Mouse (Mus musculus): Measurements from ENCODE around the gene Zfp940. TPM values are rescaled to one million over a fixed set of nuclear protein-coding genes. Genes with fewer than 3 reads are reported as not detected.
"Not testable (repeated sequence)": the region's sequence is repeated elsewhere in the genome, so short reads cannot be mapped to it uniquely, and the experiment has no call there.

Zfp940 gene
- polyA plus RNA-seq (2015; fragmentation: Nextera tagmentation; extraction: Ambion mirVana), result 5.8 and 6.3 TPM in 2 replicates

- 1% methylated on average over 21 of the region's 21 CpGs for WGBS
- peaks cover 7% of the 10 kb centered on the region for H3K4me1 ChIP-seq
- H3K9ac ChIP-seq, result peak within 1 kb of the TSS; percentile 53
- H3K4me3 ChIP-seq, result peak within 1 kb of the TSS; percentile 63
- peak; percentile 92 for ATAC-seq (ENCODE audit: borderline replicate concordance, extremely low read depth, low FRiP score, low TSS enrichment)
- no peaks in the 10 kb centered on the region for H3K36me3 ChIP-seq
- H3K27ac ChIP-seq, result no peak within 1 kb of the TSS
- no peaks in the 10 kb centered on the region for H3K27me3 ChIP-seq
- no peaks in the 10 kb centered on the region for H3K9me3 ChIP-seq
- H3K4me2 ChIP-seq, result peak within 1 kb of the TSS; percentile 64
These were observed at the start of gene Zfp940 for GRCm38 (mm10) chr7:29853219-29853842. Gene Zfp940, minus strand, starts transcription at chr7:29853669.

- Histone ChIP-seq H3K9me3 (peaks cover 23% of the 10 kb centered on the region), H3K4me3 (no peak overlapping the region), H3K4me2 (no peak overlapping the region), H3K27ac (no peak overlapping the region), H3K36me3 (peaks cover 74% of the 10 kb centered on the region), H3K4me1 (no peaks in the 10 kb centered on the region), H3K9ac (no peak overlapping the region), H3K27me3 (no peaks in the 10 kb centered on the region)
- 91% methylated on average over 4 of the region's 4 CpGs for WGBS
- ATAC-seq (ENCODE audit: borderline replicate concordance, extremely low read depth, low FRiP score, low TSS enrichment), result no peak
These were observed 44.9 kb upstream of the Zfp940 start for GRCm38 (mm10) chr7:29898351-29898750.

- H3K4me3 ChIP-seq, result no peak overlapping the region
These were observed 39.3 kb upstream of the Zfp940 start for GRCm38 (mm10) chr7:29892756-29893155.

GRCm38 (mm10) chr7:29890501-29890900 is 37.0 kb upstream of the Zfp940 start:
- no peak overlapping the region for H3K9ac ChIP-seq
- peaks cover 29% of the 10 kb centered on the region for H3K9me3 ChIP-seq
- no peak for ATAC-seq (ENCODE audit: borderline replicate concordance, extremely low read depth, low FRiP score, low TSS enrichment)
- no peak overlapping the region for H3K4me3 ChIP-seq
- no peaks in the 10 kb centered on the region for H3K27me3 ChIP-seq
- no peak overlapping the region for H3K4me2 ChIP-seq
- peaks cover 53% of the 10 kb centered on the region for H3K36me3 ChIP-seq
- H3K27ac ChIP-seq, result no peak overlapping the region
- 94% methylated on average over 7 of the region's 7 CpGs for WGBS
- H3K4me1 ChIP-seq, result no peaks in the 10 kb centered on the region

More at GRCm38 (mm10) chr7:29892756-29893155, 39.3 kb upstream of the Zfp940 start:
- peaks cover 74% of the 10 kb centered on the region for H3K36me3 ChIP-seq
- no peak for ATAC-seq (ENCODE audit: borderline replicate concordance, extremely low read depth, low FRiP score, low TSS enrichment)
- H3K27ac ChIP-seq, result no peak overlapping the region
- H3K27me3 ChIP-seq, result no peaks in the 10 kb centered on the region
- H3K4me1 ChIP-seq, result no peaks in the 10 kb centered on the region
- H3K4me2 ChIP-seq, result no peak overlapping the region
- no peak overlapping the region for H3K9ac ChIP-seq
- H3K9me3 ChIP-seq, result peaks cover 24% of the 10 kb centered on the region
- 94% methylated on average over 4 of the region's 4 CpGs for WGBS

GRCm38 (mm10) chr7:29880916-29881315 is 27.4 kb upstream of the Zfp940 start:
- Histone ChIP-seq H3K9ac (no peak overlapping the region), H3K4me3 (no peak overlapping the region), H3K4me1 (no peaks in the 10 kb centered on the region), H3K27ac (no peak overlapping the region), H3K4me2 (no peak overlapping the region), H3K27me3 (no peaks in the 10 kb centered on the region), H3K9me3 (peaks cover under 1% of the 10 kb centered on the region; the same call in 1 of the 2 replicates), H3K36me3 (peaks cover 3% of the 10 kb centered on the region; the same call in 1 of the 2 replicates)
- 54% methylated on average over 7 of the region's 7 CpGs for WGBS
- ATAC-seq (ENCODE audit: borderline replicate concordance, extremely low read depth, low FRiP score, low TSS enrichment), result peak; percentile 69; the same call in 1 of the 2 replicates

GRCm38 (mm10) chr7:29880056-29880455 is 26.6 kb upstream of the Zfp940 start:
- H3K9ac ChIP-seq, result no peak overlapping the region
- no peak for ATAC-seq (ENCODE audit: borderline replicate concordance, extremely low read depth, low FRiP score, low TSS enrichment)
- peaks cover 8% of the 10 kb centered on the region for H3K9me3 ChIP-seq
- no peak overlapping the region for H3K27ac ChIP-seq
- no peak overlapping the region for H3K4me2 ChIP-seq
- no peaks in the 10 kb centered on the region for H3K27me3 ChIP-seq
- WGBS, result 73% methylated on average over 7 of the region's 7 CpGs
- no peaks in the 10 kb centered on the region for H3K4me1 ChIP-seq
- peaks cover 12% of the 10 kb centered on the region for H3K36me3 ChIP-seq
- no peak overlapping the region for H3K4me3 ChIP-seq

- 89% methylated on average over 9 of the region's 9 CpGs for WGBS
- not testable (repeated sequence) for H3K4me3 ChIP-seq
These were observed 24.1 kb upstream of the Zfp940 start for GRCm38 (mm10) chr7:29877561-29877960.

GRCm38 (mm10) chr7:29874256-29874655 is 20.8 kb upstream of the Zfp940 start:
- Histone ChIP-seq H3K27ac (no peak overlapping the region), H3K4me1 (no peaks in the 10 kb centered on the region), H3K9ac (no peak overlapping the region), H3K4me2 (no peak overlapping the region), H3K27me3 (no peaks in the 10 kb centered on the region), H3K36me3 (peaks cover 23% of the 10 kb centered on the region), H3K9me3 (peaks cover 19% of the 10 kb centered on the region), H3K4me3 (no peak overlapping the region)
- no peak for ATAC-seq (ENCODE audit: borderline replicate concordance, extremely low read depth, low FRiP score, low TSS enrichment)
- 90% methylated on average over 10 of the region's 10 CpGs for WGBS

More at GRCm38 (mm10) chr7:29877561-29877960, 24.1 kb upstream of the Zfp940 start:
- H3K4me1 ChIP-seq; H3K27me3 ChIP-seq; ATAC-seq (ENCODE audit: borderline replicate concordance, extremely low read depth, low FRiP score, low TSS enrichment); H3K27ac ChIP-seq; H3K4me2 ChIP-seq; H3K9ac ChIP-seq: not testable (repeated sequence)
- Histone ChIP-seq H3K9me3 (peaks cover 19% of the 10 kb centered on the region), H3K36me3 (peaks cover 23% of the 10 kb centered on the region)

- 84% methylated on average over 7 of the region's 7 CpGs for WGBS
- H3K9me3 ChIP-seq, result no peaks in the 10 kb centered on the region
- H3K27me3 ChIP-seq, result no peaks in the 10 kb centered on the region
- H3K36me3 ChIP-seq, result no peaks in the 10 kb centered on the region
- no peak overlapping the region for H3K27ac ChIP-seq
- H3K4me2 ChIP-seq, result no peak overlapping the region
- H3K4me1 ChIP-seq, result peaks cover 6% of the 10 kb centered on the region; the same call in 1 of the 2 replicates
- no peak for ATAC-seq (ENCODE audit: borderline replicate concordance, extremely low read depth, low FRiP score, low TSS enrichment)
- H3K4me3 ChIP-seq, result no peak overlapping the region
- H3K9ac ChIP-seq, result no peak overlapping the region
These were observed 8.2 kb upstream of the Zfp940 start for GRCm38 (mm10) chr7:29861660-29862059.

- H3K27ac ChIP-seq, result no peak within 1 kb of the TSS
- H3K36me3 ChIP-seq, result no peaks in the 10 kb centered on the region
- peak; percentile 97 for ATAC-seq (ENCODE audit: borderline replicate concordance, extremely low read depth, low FRiP score, low TSS enrichment)
- no peaks in the 10 kb centered on the region for H3K9me3 ChIP-seq
- H3K4me3 ChIP-seq, result peak within 1 kb of the TSS; percentile 68
- peak within 1 kb of the TSS; percentile 57 for H3K9ac ChIP-seq
- peak within 1 kb of the TSS; percentile 72 for H3K4me2 ChIP-seq
- 3% methylated on average over 32 of the region's 32 CpGs for WGBS
- H3K27me3 ChIP-seq, result no peaks in the 10 kb centered on the region
- peaks cover 6% of the 10 kb centered on the region; the same call in 1 of the 2 replicates for H3K4me1 ChIP-seq
These were observed 6.4 kb upstream of the Zfp940 start, which contains the start of gene Zfp420 for GRCm38 (mm10) chr7:29859532-29860517. Gene Zfp420, plus strand, starts transcription at chr7:29859979.

GRCm38 (mm10) chr7:29852831-29853218 is 644 bp downstream of the Zfp940 start:
- WGBS, result 52% methylated on average over 9 of the region's 9 CpGs
- no peak; the same call in 1 of the 2 replicates for ATAC-seq (ENCODE audit: borderline replicate concordance, extremely low read depth, low FRiP score, low TSS enrichment)
- peak overlapping the region; percentile 53 for H3K9ac ChIP-seq
- H3K27ac ChIP-seq, result no peak overlapping the region
- H3K36me3 ChIP-seq, result 0 out of 2 replicates have a peak, but pooled peaks cover 2% of the 10 kb centered on the region
- no peaks in the 10 kb centered on the region for H3K9me3 ChIP-seq
- peak overlapping the region; percentile 63 for H3K4me3 ChIP-seq
- no peaks in the 10 kb centered on the region for H3K27me3 ChIP-seq
- H3K4me2 ChIP-seq, result peak overlapping the region; percentile 64
- H3K4me1 ChIP-seq, result peaks cover 7% of the 10 kb centered on the region
